Mouse (Mus musculus) hindbrain, embryonic 13.5 days (tissue): Measurements from ENCODE around the gene Odf2l. TPM values are rescaled to one million over a fixed set of nuclear protein-coding genes. Genes with fewer than 3 reads are reported as not detected.

Experiments
- ATAC-seq: fragments of 200-750 bp; cut with Nextera tagmentation; 2 replicates; pipeline ENCODE4 v1.8.0; 2017; ENCODE audit warnings: moderate TSS enrichment; ENCODE audit not compliant: low FRiP score
- H3K27ac ChIP-seq: fragments of 300-500 bp; sonication (generic); 2 replicates; pipeline ENCODE4 v1.5.1; 2015; ENCODE audit warnings: inconsistent platforms, mild to moderate bottlenecking, moderate library complexity
- H3K27me3 ChIP-seq: fragments of 300-500 bp; sonication (generic); 2 replicates; pipeline ENCODE4 v1.6.1; 2015; ENCODE audit warnings: mild to moderate bottlenecking, inconsistent platforms
- H3K36me3 ChIP-seq: fragments of 300-500 bp; sonication (generic); 2 replicates; pipeline ENCODE4 v1.6.1; 2015; ENCODE audit warnings: mild to moderate bottlenecking, inconsistent platforms
- H3K4me1 ChIP-seq: fragments of 300-500 bp; sonication (generic); replicated peaks from 2 replicates; pipeline ENCODE4 v1.6.1; 2015; ENCODE audit warnings: inconsistent platforms
- H3K4me2 ChIP-seq: fragments of 300-500 bp; sonication (generic); 2 replicates; pipeline ENCODE4 v1.6.1; 2015; ENCODE audit warnings: inconsistent platforms, mild to moderate bottlenecking, moderate library complexity
- H3K4me3 ChIP-seq: fragments of 300-500 bp; sonication (generic); 2 replicates; pipeline ENCODE4 v1.5.1; 2015; ENCODE audit warnings: mild to moderate bottlenecking, inconsistent platforms
- H3K9ac ChIP-seq: fragments of 300-500 bp; sonication (generic); 2 replicates; pipeline ENCODE4 v1.6.1; 2015; ENCODE audit warnings: mild to moderate bottlenecking, inconsistent platforms
- H3K9me3 ChIP-seq: fragments of 300-500 bp; sonication (generic); 2 replicates; pipeline ENCODE4 v1.6.1; 2016; ENCODE audit warnings: inconsistent platforms
- WGBS: fragments of 180-500 bp; shearing (Covaris S2); methylation state at CpG from one replicate; pipeline ENCODE4 v1.1.7; 2015; 5-methylcytosine and 5-hydroxymethylcytosine counted together
- polyA plus RNA-seq: library from polyadenylated mRNA; unstranded; fragments of >200 nt; fragmentation: Nextera tagmentation; extraction: Ambion mirVana; gene quantifications from 2 replicates; pipeline ENCODE4 v1.2.1, GENCODE M21; 2015

Odf2l gene
- polyA plus RNA-seq, 1 experiment from 2014 or later = 17.1 TPM

DNA sequence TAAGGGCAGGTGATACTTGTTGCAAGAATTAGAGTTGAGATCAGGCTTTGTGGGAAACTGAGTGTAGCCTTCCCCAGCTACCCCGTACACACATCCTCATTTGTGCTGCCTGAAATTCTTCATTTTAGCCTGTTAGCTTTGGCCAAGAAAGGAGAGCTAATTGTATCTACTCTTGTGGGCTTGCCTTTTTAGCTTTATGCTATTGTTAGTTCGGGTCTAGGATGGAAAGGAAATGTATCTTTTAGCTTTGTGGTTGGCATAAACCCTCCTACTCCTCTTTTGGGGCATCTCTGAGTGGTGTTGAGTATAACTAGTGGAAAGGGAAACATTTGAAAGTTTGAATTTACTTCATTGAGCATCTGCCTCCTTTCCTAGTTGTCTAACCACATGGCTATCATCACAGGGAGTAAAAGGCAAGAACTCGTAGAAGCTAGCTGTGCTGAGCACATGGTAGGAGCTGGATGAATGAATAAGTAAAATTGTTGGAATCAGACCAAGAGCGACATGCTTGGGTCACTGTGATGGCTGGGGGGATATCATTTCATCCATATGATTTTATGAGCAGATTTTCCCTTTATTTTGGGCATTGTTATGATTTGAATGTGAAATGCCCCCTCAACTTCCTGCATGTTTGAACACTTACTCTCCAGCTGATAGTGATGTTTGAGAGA is 53.1 kb downstream of the Odf2l start:
- no peaks in the 10 kb centered on the region for H3K9me3 ChIP-seq
- H3K9ac ChIP-seq = no peak overlapping the region
- H3K4me3 ChIP-seq = no peak overlapping the region
- no peak for ATAC-seq
- H3K27me3 ChIP-seq = no peaks in the 10 kb centered on the region
- no peak overlapping the region for H3K27ac ChIP-seq
- H3K4me1 ChIP-seq = no peaks in the 10 kb centered on the region
- no peaks in the 10 kb centered on the region for H3K36me3 ChIP-seq
- no peak overlapping the region for H3K4me2 ChIP-seq
- WGBS = 87% methylated on average over 4 of the region's 4 CpGs

DNA sequence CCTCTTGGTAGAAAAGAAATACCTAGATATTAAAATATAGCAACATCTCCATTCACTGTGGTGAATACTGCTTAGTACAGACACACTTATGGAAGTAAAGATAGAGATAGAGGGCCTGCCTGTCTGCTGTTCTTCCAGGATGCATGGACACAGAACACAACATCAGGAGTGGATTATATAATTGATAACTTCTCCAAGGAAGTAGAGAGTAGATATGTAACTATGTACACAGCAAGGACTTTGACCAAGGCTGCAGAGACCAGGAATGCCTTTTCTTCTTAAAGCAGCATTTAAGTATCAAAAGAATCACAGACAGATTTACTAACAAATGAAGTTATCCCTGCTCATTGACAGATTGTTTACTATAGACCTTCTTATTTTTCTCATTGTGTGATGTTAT is 66.3 kb downstream of the Odf2l start:
- no peak overlapping the region for H3K27ac ChIP-seq
- no peaks in the 10 kb centered on the region for H3K27me3 ChIP-seq
- no peaks in the 10 kb centered on the region for H3K36me3 ChIP-seq
- no peak overlapping the region for H3K4me2 ChIP-seq
- no peaks in the 10 kb centered on the region for H3K9me3 ChIP-seq
- no peak overlapping the region for H3K9ac ChIP-seq
- H3K4me3 ChIP-seq = no peak overlapping the region
- no peaks in the 10 kb centered on the region for H3K4me1 ChIP-seq
- ATAC-seq = no peak

DNA sequence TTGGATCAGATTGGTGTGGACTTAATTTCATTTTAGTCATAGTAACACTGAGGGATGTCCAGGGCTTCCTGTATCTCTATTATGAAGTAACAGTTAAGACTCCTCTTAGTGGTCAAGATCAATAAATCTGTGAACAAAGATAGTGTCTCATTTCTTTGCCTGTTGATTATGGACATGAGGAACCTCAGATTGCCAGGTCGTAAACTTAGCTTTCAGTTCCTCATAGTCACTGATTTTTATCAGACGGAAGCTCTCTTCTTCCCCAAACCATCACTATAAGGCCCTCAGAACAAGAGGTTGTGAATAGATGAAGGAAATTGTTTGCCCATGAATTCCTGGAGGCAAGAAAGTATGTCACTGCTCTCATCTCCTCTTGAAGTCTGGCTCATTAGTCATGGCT is 73.6 kb downstream of the Odf2l start:
- WGBS = 91% methylated on average over 2 of the region's 2 CpGs
- H3K9me3 ChIP-seq = no peaks in the 10 kb centered on the region

DNA sequence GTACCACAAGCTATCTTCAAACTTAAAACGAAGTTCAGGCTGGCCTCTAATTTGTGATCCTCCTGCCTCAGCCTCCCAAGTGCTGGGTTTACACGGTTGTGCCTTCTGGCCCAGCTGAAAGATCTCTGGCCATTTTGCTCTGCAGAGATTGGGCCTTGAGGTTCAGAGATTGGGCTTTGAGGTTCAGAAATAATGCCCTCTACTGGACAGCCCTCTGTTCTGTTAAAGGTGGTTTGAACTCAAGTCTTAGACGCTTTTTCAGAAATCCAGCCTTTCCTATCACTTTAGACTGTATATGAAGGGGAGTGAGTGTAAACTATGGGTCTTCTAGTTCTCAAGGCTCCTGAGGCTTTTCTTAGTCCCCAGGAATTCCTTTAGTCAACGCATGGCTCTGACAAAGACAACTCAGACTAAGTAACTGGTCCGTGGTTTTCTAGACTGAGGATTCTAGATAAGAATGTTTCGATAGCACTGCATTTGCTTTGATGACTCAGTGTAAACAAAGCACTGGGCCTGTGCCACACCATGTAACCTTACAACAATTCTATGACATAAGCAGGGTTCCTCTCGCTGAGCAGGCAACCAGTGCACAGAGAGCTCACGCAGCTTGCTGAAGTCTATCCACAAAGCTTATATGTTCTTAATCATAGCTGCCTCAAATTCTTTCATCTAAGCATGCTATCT is 77.0 kb downstream of the Odf2l start:
- Histone ChIP-seq H3K27me3 (no peaks in the 10 kb centered on the region), H3K9ac (no peak overlapping the region), H3K9me3 (no peaks in the 10 kb centered on the region), H3K27ac (no peak overlapping the region), H3K4me3 (no peak overlapping the region), H3K4me1 (no peaks in the 10 kb centered on the region), H3K36me3 (no peaks in the 10 kb centered on the region), H3K4me2 (no peak overlapping the region)
- ATAC-seq = no peak
- WGBS = 91% methylated on average over 8 of the region's 8 CpGs

More for the DNA sequence above, 73.6 kb downstream of the Odf2l start:
- Histone ChIP-seq H3K27ac (no peak overlapping the region), H3K9ac (no peak overlapping the region), H3K27me3 (no peaks in the 10 kb centered on the region), H3K4me3 (no peak overlapping the region), H3K4me1 (no peaks in the 10 kb centered on the region), H3K4me2 (no peak overlapping the region), H3K36me3 (no peaks in the 10 kb centered on the region)
- no peak for ATAC-seq

DNA sequence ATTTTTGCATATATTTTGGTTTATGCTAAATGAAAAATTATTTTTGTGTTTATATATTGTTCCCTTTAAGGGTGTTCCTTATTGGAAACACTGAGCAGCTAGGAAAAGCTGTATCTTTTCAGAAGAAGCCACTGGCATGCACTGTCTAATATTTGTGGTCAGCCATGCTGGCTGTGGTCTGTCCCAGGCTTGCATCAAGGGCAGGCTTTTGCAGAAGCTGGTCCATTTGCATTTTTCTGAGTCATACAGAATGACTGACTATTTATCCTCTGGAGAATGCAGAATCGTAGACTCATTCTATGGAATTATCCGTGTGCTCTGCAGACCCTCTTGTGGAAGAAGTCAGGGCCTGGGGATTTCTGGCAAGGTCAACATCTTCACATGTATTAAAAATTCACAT is 79.7 kb downstream of the Odf2l start:
- H3K9me3 ChIP-seq = no peaks in the 10 kb centered on the region
- H3K36me3 ChIP-seq = no peaks in the 10 kb centered on the region
- H3K27me3 ChIP-seq = no peaks in the 10 kb centered on the region
- H3K27ac ChIP-seq = no peak overlapping the region
- H3K9ac ChIP-seq = no peak overlapping the region
- H3K4me1 ChIP-seq = no peaks in the 10 kb centered on the region
- no peak overlapping the region for H3K4me2 ChIP-seq
- ATAC-seq = no peak
- WGBS = 78% methylated on average over 2 of the region's 2 CpGs
- no peak overlapping the region for H3K4me3 ChIP-seq

Other genes with a start within 250 kb of the Odf2l start
- gene Clca4b, start 186.1 kb upstream of the Odf2l start, polyA plus RNA-seq = not detected in 2 replicates
- gene Clca4a, start 143.5 kb upstream of the Odf2l start, polyA plus RNA-seq = not detected in 2 replicates
- gene Clca1, start 85.8 kb upstream of the Odf2l start, polyA plus RNA-seq = not detected in 2 replicates
- gene Clca2, start 19.1 kb upstream of the Odf2l start, polyA plus RNA-seq = 0.09 and 0.10 TPM in 2 replicates
- gene Col24a1, start 173.9 kb downstream of the Odf2l start, polyA plus RNA-seq = 0.45 and 0.62 TPM in 2 replicates